Mouse (Mus musculus) CH12.LX (cell line): ENCODE measurements around the gene Exph5. TPM values are rescaled to one million over a fixed set of nuclear protein-coding genes. Genes with fewer than 3 reads are reported as not detected.

Source experiments
- DNase-seq: peaks from one replicate; pipeline ENCODE4 v3.0.0-alpha.2; 2013; ENCODE audit errors: extremely low read depth
- H3K27ac ChIP-seq: 2 replicates; pipeline ENCODE4 v1.5.1; 2012; ENCODE audit warnings: low read depth, mild to moderate bottlenecking, control low read depth, moderate library complexity; ENCODE audit not compliant: insufficient read depth
- H3K27me3 ChIP-seq: replicated peaks from 2 replicates; pipeline ENCODE3; 2012; ENCODE audit warnings: inconsistent platforms
- H3K36me3 ChIP-seq, 2 experiments: replicated peaks in 1 of 2; 2 replicates each; pipeline versions ENCODE3 to v1.6.1; 2012; ENCODE audit warnings: inconsistent platforms in 1 of 2, low read length in 1 of 2, mild to moderate bottlenecking in 1 of 2, mixed read lengths in 1 of 2, moderate library complexity in 1 of 2; ENCODE audit not compliant: control insufficient read depth in 1 of 2, insufficient read depth in 1 of 2
- H3K4me1 ChIP-seq, 2 experiments: 2 replicates each; pipeline ENCODE4 v1.6.1; 2012; ENCODE audit warnings: inconsistent platforms in 1 of 2, moderate library complexity in 1 of 2; ENCODE audit not compliant: insufficient read depth in 2 of 2, control insufficient read depth in 1 of 2
- H3K4me2 ChIP-seq: 2 replicates; pipeline ENCODE4 v1.6.1; 2012; ENCODE audit warnings: low read depth, mild to moderate bottlenecking, control low read depth; ENCODE audit not compliant: poor library complexity, insufficient read depth, severe bottlenecking
- H3K4me3 ChIP-seq, 3 experiments: fragments of 150-350 bp in 1 of 3; sonication (generic) in 1 of 3; replicated peaks in 1 of 3; 2 replicates each; pipeline versions ENCODE3 to v1.5.1; 2011 to 2012; ENCODE audit warnings: low read depth in 2 of 3, low read length in 2 of 3, mild to moderate bottlenecking in 2 of 3, moderate library complexity in 2 of 3, control low read depth in 1 of 3, improper control_type of control experiment in 1 of 3, inconsistent platforms in 1 of 3, mixed read lengths in 1 of 3; ENCODE audit not compliant: poor library complexity in 1 of 3
- H3K79me2 ChIP-seq: replicated peaks from 2 replicates; pipeline ENCODE4 v1.6.1; 2012; ENCODE audit warnings: mild to moderate bottlenecking, moderate library complexity; ENCODE audit not compliant: control insufficient read depth, poor library complexity, insufficient read depth, severe bottlenecking; ENCODE audit errors: extremely low read depth
- H3K9ac ChIP-seq: 2 replicates; pipeline ENCODE4 v1.6.1; 2012; ENCODE audit warnings: low read depth, mild to moderate bottlenecking, control low read depth, moderate library complexity; ENCODE audit not compliant: insufficient read depth
- H3K9me3 ChIP-seq: replicated peaks from 2 replicates; pipeline ENCODE3; 2012; ENCODE audit warnings: low read length, inconsistent platforms, mixed read lengths
- BHLHE40 ChIP-seq: IDR thresholded peaks from 2 replicates; pipeline ENCODE4 v1.6.1; 2011; ENCODE audit warnings: mild to moderate bottlenecking, low read depth, low read length, improper control_type of control experiment
- CTCF ChIP-seq, 2 experiments: IDR thresholded peaks in 1 of 2; conservative IDR thresholded peaks in 1 of 2; 2 replicates each; pipeline ENCODE4 v1.5.1; 2011 to 2012; ENCODE audit warnings: low read depth in 2 of 2, low read length in 2 of 2, improper control_type of control experiment in 1 of 2, inconsistent platforms in 1 of 2, mild to moderate bottlenecking in 1 of 2, moderate library complexity in 1 of 2
- E2F4 ChIP-seq: IDR thresholded peaks from 2 replicates; pipeline ENCODE4 v1.6.1; 2011; ENCODE audit warnings: low read depth, low read length, improper control_type of control experiment; ENCODE audit not compliant: insufficient replicate concordance
- ELF1 ChIP-seq: IDR thresholded peaks from 2 replicates; pipeline ENCODE4 v1.6.1; 2014; ENCODE audit warnings: low read depth, mild to moderate bottlenecking, inconsistent platforms, low read length, improper control_type of control experiment
- ETS1 ChIP-seq: conservative IDR thresholded peaks from 2 replicates; pipeline ENCODE4 v1.6.1; 2012; ENCODE audit warnings: low read depth, mild to moderate bottlenecking, inconsistent platforms, low read length, improper control_type of control experiment, moderate library complexity
- IRF4 ChIP-seq: IDR thresholded peaks from 2 replicates; pipeline ENCODE4 v1.6.1; 2014; ENCODE audit warnings: low read depth, mild to moderate bottlenecking, inconsistent platforms, low read length, improper control_type of control experiment
- JUN ChIP-seq: IDR thresholded peaks from 2 replicates; pipeline ENCODE4 v1.6.1; 2011; ENCODE audit warnings: low read depth, mild to moderate bottlenecking, low read length, improper control_type of control experiment, moderate library complexity; ENCODE audit not compliant: insufficient read depth
- MAFK ChIP-seq: IDR thresholded peaks from 2 replicates; pipeline ENCODE4 v1.6.1; 2011; ENCODE audit warnings: low read length, improper control_type of control experiment; ENCODE audit not compliant: insufficient replicate concordance
- MAX ChIP-seq: IDR thresholded peaks from 2 replicates; pipeline ENCODE4 v1.6.1; 2011; ENCODE audit warnings: low read length, improper control_type of control experiment
- MAZ ChIP-seq: IDR thresholded peaks from 2 replicates; pipeline ENCODE4 v1.6.1; 2012; ENCODE audit warnings: low read depth, mild to moderate bottlenecking, inconsistent platforms, low read length, improper control_type of control experiment, moderate library complexity
- MXI1 ChIP-seq: IDR thresholded peaks from 2 replicates; pipeline ENCODE4 v1.6.1; 2011; ENCODE audit warnings: mild to moderate bottlenecking, low read depth, low read length, improper control_type of control experiment
- MYC ChIP-seq: IDR thresholded peaks from 2 replicates; pipeline ENCODE4 v1.6.1; 2011; ENCODE audit warnings: low read depth, mild to moderate bottlenecking, improper control_type of control experiment, low read length
- NELFE ChIP-seq: IDR thresholded peaks from 2 replicates; pipeline ENCODE4 v1.6.1; 2011; ENCODE audit warnings: low read depth, low read length, improper control_type of control experiment
- NRF1 ChIP-seq: IDR thresholded peaks from 2 replicates; pipeline ENCODE4 v1.6.1; 2014; ENCODE audit warnings: low read depth, mild to moderate bottlenecking, inconsistent platforms, low read length, improper control_type of control experiment, moderate library complexity
- SMC3 ChIP-seq: IDR thresholded peaks from 2 replicates; pipeline ENCODE4 v1.6.1; 2011; ENCODE audit warnings: low read depth, low read length, improper control_type of control experiment
- TBP ChIP-seq: conservative IDR thresholded peaks from 2 replicates; pipeline ENCODE4 v1.6.1; 2011; ENCODE audit warnings: low read depth, low read length, improper control_type of control experiment
- USF2 ChIP-seq: conservative IDR thresholded peaks from 2 replicates; pipeline ENCODE4 v1.6.1; 2011; ENCODE audit warnings: low read depth, low read length, improper control_type of control experiment
- ZKSCAN1 ChIP-seq: IDR thresholded peaks from 2 replicates; pipeline ENCODE4 v1.6.1; 2012; ENCODE audit warnings: low read depth, inconsistent platforms, low read length, improper control_type of control experiment, borderline replicate concordance
- dilution Hi-C: fragments of 300-500 bp; cut with MboI; formaldehyde crosslinking; loops from 2 replicates; pipeline ENCODE4 v1.14.3; 2020; ENCODE audit warnings: low sequenced_read_pairs; ENCODE audit not compliant: extremely low pct_unique_long_range_greater_than_20kb, extremely low pct_ligation_motif_present
- in situ Hi-C: fragments of 300-500 bp; cut with MboI; formaldehyde crosslinking; loops from 3 replicates; pipeline ENCODE4 v1.14.3; 2019; ENCODE audit warnings: low sequenced_read_pairs, low pct_ligation_motif_present, low pct_unique_long_range_greater_than_20kb, mixed read lengths
- polyA plus RNA-seq: library from polyadenylated mRNA; unstranded; fragments of >175 nt; gene quantifications from 2 replicates; pipeline ENCODE4 v1.2.1, GENCODE M21; 2012; ENCODE audit warnings: low read depth; ENCODE audit not compliant: insufficient read length
- total RNA-seq, 2 experiments: library from RNA; depleted of rRNA; stranded (reverse); fragments of 300-350 nt in 1 of 2; fragments of >200 nt in 1 of 2; gene quantifications; 2 replicates each; pipeline ENCODE4 v1.2.3; 2012 to 2014

Gene Exph5
- total and polyA plus RNA-seq, 3 experiments = 0.04 TPM; not detected in 2

DNA sequence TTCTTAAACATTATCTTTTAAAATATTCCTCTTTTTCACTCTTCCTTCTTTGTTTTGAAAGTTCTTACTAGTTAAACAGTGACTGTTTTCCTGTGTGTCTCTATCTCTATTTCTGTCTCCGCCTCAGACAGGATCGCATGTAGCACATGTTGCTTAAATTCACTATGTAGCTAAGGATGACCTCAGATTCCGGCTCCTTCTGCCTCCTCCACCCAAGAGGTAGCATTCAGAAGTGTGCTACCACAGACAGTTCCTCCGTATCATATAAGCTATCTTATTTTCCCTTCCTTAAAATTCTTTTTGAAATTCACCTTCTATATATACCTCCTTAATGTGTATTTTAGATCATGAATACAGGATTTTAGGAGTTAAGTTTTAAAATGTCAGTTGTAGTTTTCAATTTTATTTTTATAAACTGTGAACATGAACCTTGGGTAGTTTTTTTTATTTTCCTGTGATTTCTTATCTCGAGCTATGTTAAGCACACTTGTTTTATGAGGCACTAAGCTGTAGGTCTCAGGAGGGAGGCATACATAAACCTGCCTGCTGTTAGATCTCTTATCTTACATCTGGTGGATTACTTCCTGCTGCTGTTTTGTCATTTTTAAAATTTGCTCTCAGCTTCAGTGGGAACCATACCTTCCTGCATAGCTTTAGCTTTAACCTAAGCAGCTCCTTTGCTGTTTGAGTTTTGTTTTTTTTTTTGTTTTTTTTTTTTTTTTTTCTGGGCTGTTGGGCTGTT lies 30.0 kb upstream of the Exph5 start:
- H3K9ac ChIP-seq = no peak overlapping the region
- no peak for DNase-seq
- dilution Hi-C loops = no loop called here

DNA sequence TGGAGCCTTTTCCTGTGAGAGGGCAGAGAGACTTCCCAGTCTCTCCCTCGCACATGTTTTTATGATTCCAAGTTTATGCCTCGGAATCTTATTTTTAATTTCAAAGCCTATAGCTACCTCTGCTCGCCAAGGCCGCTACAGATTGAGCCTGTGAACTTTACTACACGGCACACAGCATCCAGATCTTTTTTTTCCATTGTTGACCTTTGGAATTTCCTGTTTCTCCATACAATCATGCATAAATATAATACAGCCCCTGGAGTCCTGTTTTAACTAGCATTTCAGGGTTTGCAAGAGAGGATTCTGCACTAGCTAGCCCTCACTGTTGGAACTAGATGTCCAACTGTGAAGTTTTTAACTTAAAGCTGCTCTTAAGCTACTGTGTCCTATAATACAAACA lies 29.3 kb upstream of the Exph5 start:
- Histone ChIP-seq H3K9me3 (no peaks in the 10 kb centered on the region), H3K4me3 (no peak overlapping the region), H3K9ac (no peak overlapping the region), H3K36me3 (no peaks in the 10 kb centered on the region), H3K4me1 (no peaks in the 10 kb centered on the region)
- dilution Hi-C loops = no loop called here
- in situ Hi-C loops = loop anchor here (10.0 kb wide), 1 partner anchor 103 kb away; no protein-coding TSS in a partner anchor
- TF ChIP-seq ZKSCAN1 (no peak), MAFK (no peak), BHLHE40 (no peak)
- TF ChIP-seq, all 38 proteins: peak for 0
- no peak overlapping the region for H3K4me2 ChIP-seq
- no peak for DNase-seq
- H3K79me2 ChIP-seq = no peaks in the 10 kb centered on the region
- H3K27ac ChIP-seq = no peak overlapping the region
- H3K27me3 ChIP-seq = no peaks in the 10 kb centered on the region

More for the DNA sequence above, 30.0 kb upstream of the Exph5 start:
- Histone ChIP-seq H3K4me3 (no peak overlapping the region), H3K79me2 (no peaks in the 10 kb centered on the region)
- TF ChIP-seq MYC = no peak
- no peak for TF ChIP-seq E2F4
- no peak for TF ChIP-seq MAZ
- TF ChIP-seq JUN = no peak
- no peak for TF ChIP-seq ETS1
- TF ChIP-seq MXI1 = no peak
- no peak for TF ChIP-seq MAX
- TF ChIP-seq CTCF (conservative IDR thresholded peaks at IDR 0.05 in 1 of 2, IDR thresholded peaks at IDR 0.05 in 1 of 2; ENCODE audit: low read depth in 2 of 2, low read length in 2 of 2) = no peak
- TF ChIP-seq USF2 = no peak
- no peak for TF ChIP-seq ELF1
- TF ChIP-seq, all 38 proteins: peak for 0
- Histone ChIP-seq H3K9me3 (no peaks in the 10 kb centered on the region), H3K27ac (no peak overlapping the region), H3K27me3 (no peaks in the 10 kb centered on the region), H3K4me2 (no peak overlapping the region), H3K36me3 (no peaks in the 10 kb centered on the region), H3K4me1 (no peaks in the 10 kb centered on the region)
- in situ Hi-C loops = loop anchor here (10.0 kb wide), 1 partner anchor 103 kb away; no protein-coding TSS in a partner anchor

DNA sequence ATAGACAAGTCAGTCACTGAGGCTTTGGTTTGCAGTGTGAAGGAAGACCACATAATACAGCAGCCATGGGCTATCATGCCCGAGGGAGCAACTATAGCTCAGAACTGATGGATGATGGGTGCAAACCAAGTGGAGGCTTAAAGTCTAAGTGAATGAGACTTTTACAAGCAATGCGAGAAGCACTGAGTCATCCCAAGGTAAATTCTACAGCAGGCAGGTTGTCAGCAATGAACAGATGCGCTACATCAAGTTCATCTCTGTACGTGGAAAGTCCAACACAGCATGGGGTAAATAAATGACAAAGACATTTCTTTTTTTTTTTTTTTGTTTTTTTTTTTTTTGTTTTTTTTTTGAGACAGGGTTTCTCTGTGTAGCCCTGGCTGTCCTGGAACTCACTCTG lies 28.8 kb upstream of the Exph5 start:
- no peak overlapping the region for H3K9ac ChIP-seq
- H3K79me2 ChIP-seq = no peaks in the 10 kb centered on the region
- H3K4me3 ChIP-seq = no peak overlapping the region
- no peak for TF ChIP-seq ZKSCAN1
- TF ChIP-seq TBP = no peak
- TF ChIP-seq MAX = no peak
- TF ChIP-seq ELF1 = no peak
- TF ChIP-seq SMC3 = no peak
- TF ChIP-seq NELFE = no peak
- TF ChIP-seq NRF1 = no peak
- no peak for TF ChIP-seq IRF4
- TF ChIP-seq, all 38 proteins: peak for 0
- H3K4me2 ChIP-seq = no peak overlapping the region
- no peak overlapping the region for H3K27ac ChIP-seq
- H3K27me3 ChIP-seq = no peaks in the 10 kb centered on the region
- no peaks in the 10 kb centered on the region for H3K9me3 ChIP-seq
- H3K36me3 ChIP-seq = no peaks in the 10 kb centered on the region
- no peak for DNase-seq
- in situ Hi-C loops = loop anchor here (10.0 kb wide), 1 partner anchor 102 kb away; no protein-coding TSS in a partner anchor
- no peaks in the 10 kb centered on the region for H3K4me1 ChIP-seq
- dilution Hi-C loops = no loop called here
